Mouse (Mus musculus) myocyte (in vitro differentiated cells): ENCODE measurements at regions not wholly inside any gene's neighbourhood (a gene's known extent, or its start where the extent isn't known, plus 50 kb on each side); places are given as distances from the start of the nearest gene placed in this dataset.

Source experiments
- CEBPB ChIP-seq: IDR thresholded peaks from 2 replicates; pipeline ENCODE4 v1.6.1; 2011; ENCODE audit warnings: mild to moderate bottlenecking, moderate library complexity; ENCODE audit not compliant: poor library complexity, insufficient read depth, severe bottlenecking
- E2F4 ChIP-seq: IDR thresholded peaks from one replicate; pipeline ENCODE4 v1.6.1; 2011; ENCODE audit warnings: mild to moderate bottlenecking, control low read depth, moderate library complexity; ENCODE audit not compliant: insufficient read depth
- MAX ChIP-seq: IDR thresholded peaks from one replicate; pipeline ENCODE4 v1.6.1; 2011; ENCODE audit warnings: low read depth, mild to moderate bottlenecking, control low read depth
- MYOD1 ChIP-seq, 3 experiments: IDR thresholded peaks; one replicate each; pipeline ENCODE4 v1.6.1; 2011; ENCODE audit warnings: control low read depth in 2 of 3, low read depth in 2 of 3, mild to moderate bottlenecking in 2 of 3, moderate library complexity in 1 of 3; ENCODE audit not compliant: insufficient read length in 2 of 3, control insufficient read depth in 1 of 3
- MYOG ChIP-seq, 3 experiments: IDR thresholded peaks; one replicate each; pipeline ENCODE4 v1.6.1; 2011; ENCODE audit warnings: control low read depth in 2 of 3, low read depth in 2 of 3, mild to moderate bottlenecking in 2 of 3; ENCODE audit not compliant: insufficient read length in 2 of 3, control insufficient read depth in 1 of 3, insufficient read depth in 1 of 3
- POLR2A ChIP-seq: IDR thresholded peaks from one replicate; pipeline ENCODE4 v1.6.1; 2011; ENCODE audit warnings: low read depth, mild to moderate bottlenecking, control low read depth, moderate library complexity; ENCODE audit not compliant: insufficient read length
- POLR2AphosphoS2 ChIP-seq: IDR thresholded peaks from one replicate; pipeline ENCODE4 v1.6.1; 2011; ENCODE audit warnings: low read depth, control low read depth; ENCODE audit not compliant: insufficient read length
- REST ChIP-seq: IDR thresholded peaks from one replicate; pipeline ENCODE4 v1.6.1; 2011; ENCODE audit warnings: mild to moderate bottlenecking, control low read depth, moderate library complexity; ENCODE audit not compliant: insufficient read depth, insufficient read length
- SRF ChIP-seq: IDR thresholded peaks from one replicate; pipeline ENCODE4 v1.6.1; 2011; ENCODE audit warnings: low read depth; ENCODE audit not compliant: control insufficient read depth, insufficient read length
- TCF12 ChIP-seq: IDR thresholded peaks from one replicate; pipeline ENCODE4 v1.6.1; 2011; ENCODE audit warnings: mild to moderate bottlenecking, control low read depth; ENCODE audit not compliant: poor library complexity, insufficient read depth, severe bottlenecking
- USF1 ChIP-seq: IDR thresholded peaks from one replicate; pipeline ENCODE4 v1.6.1; 2011; ENCODE audit warnings: low read depth, mild to moderate bottlenecking, control low read depth, moderate library complexity

DNA sequence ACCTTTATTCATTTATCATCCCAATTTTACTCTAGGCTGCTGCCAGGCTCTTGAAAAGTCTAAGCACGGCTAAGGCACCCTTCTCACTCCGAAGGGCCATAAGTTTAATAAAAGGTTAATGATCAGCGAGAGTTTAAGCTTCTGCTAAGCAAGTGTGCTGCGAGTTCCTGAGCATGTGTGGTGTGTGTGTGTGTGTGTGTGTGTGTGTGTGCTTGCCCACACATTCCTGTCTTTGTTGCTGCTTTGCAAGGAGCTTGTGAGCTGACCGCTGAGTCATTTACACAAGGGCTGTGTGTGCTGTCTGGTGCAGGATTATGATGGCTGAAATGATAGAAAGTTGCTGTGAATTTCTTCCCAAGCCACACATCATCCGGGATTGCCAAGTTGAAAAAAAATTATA lies 527.1 kb downstream of the Ppargc1a start:
- TF ChIP-seq MYOG (IDR thresholded peaks at IDR 0.05; ENCODE audit: control insufficient read depth in 1 of 3, insufficient read depth in 1 of 3, insufficient read length in 2 of 3, low read depth in 2 of 3) (no peak), POLR2A (no peak), MYOD1 (IDR thresholded peaks at IDR 0.05; ENCODE audit: control insufficient read depth in 1 of 3, insufficient read length in 2 of 3, low read depth in 2 of 3) (no peak), USF1 (no peak), CEBPB (no peak), POLR2AphosphoS2 (no peak), SRF (no peak), MAX (no peak), REST (no peak), TCF12 (no peak), E2F4 (no peak)
